Mouse (Mus musculus) cerebellum, postnatal 25 days (tissue): Measurements from ENCODE around the gene Snai3.

ENCODE experiments used
- DNase-seq, 2 experiments: peaks; one replicate each; pipeline ENCODE4 v3.0.0; 2021; ENCODE audit warnings: mixed read lengths in 2 of 2

Snai3 gene

DNA sequence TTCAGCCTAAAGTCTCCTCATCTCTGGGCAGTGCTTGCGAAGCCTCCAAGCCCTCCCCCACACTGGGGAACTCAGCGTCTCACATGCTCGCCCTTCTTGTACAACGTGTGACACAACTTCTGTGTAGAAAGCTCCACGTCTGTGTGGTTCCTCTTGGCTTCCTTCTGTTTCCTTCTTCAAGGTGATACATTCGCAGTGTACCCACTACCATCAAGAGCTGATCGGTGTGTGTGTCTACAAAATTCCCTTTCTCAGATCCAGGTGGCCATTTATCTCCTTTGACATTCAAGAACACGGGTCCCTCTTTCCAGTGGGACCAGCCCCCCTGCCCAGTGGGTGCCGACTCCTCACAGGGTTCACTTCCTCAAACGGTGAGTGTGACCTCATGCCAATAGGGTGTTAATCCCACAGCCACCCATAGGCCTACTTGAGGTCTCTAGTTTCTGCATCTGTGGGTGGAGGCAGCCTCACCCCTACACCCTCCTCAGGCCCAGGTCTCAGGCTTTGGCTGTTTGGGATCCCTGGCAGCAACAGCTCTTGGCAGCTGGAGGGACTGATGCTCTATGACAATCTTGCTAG lies 30.4 kb downstream of the Snai3 start:
- no peak for DNase-seq

DNA sequence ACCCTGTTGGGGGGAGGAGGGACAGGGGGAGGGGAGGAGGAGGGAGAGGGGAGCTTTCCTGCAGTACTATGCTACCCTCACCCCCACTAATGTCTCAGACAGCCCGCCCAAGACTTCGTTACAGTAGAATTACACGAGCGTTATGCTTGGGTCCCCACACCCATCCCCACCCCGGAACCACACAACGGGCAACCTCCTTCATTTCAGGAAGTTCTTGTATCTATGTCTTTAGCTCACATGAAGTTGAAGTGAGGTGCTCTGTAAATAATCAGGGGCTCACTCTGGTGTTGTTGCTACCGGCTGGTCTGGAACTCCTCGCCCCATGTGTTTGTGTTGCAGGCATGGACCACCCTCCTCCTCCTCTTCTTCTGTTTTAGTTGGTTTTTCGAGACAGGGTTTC lies 32.4 kb downstream of the Snai3 start:
- DNase-seq = no peak

DNA sequence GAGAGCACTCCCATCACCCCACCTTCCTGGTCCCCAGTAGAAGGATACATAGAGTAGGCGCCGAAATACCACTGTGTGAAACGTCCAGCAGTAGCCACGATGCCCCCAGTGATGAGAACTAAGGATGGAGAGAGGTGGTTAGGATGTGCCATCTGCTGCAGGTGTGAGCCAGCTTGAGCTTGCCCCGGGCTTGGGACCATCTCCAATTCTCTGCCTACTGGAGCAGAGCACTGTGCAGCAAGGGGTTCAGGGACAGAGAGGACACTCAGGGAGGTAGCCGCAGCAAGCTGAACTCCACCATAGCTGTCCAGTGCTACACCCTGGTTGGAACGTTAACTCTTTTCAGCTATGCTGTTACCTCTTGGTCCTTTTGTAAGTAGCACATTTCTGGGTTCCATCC lies 32.9 kb downstream of the Snai3 start:
- no peak for DNase-seq

DNA sequence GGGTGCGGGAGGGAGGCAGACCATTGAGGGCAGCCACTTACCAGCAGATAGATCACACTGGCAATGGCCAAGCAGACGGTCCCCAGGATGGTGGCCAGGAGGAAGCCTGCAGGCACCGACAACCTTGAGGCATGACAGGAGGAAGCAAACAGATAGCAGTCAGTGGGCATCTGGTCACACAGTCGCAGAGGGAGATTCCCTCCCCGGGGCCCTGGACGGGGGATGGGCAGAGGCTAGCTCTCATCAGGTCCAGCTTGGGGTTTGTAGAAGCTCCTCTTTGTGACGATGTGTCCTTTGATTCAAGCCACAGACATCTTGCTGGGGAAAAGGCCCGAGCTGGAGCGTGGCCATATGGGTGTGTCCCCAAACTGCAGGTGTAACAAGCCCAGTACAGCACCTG lies 34.4 kb downstream of the Snai3 start:
- no peak for DNase-seq

DNA sequence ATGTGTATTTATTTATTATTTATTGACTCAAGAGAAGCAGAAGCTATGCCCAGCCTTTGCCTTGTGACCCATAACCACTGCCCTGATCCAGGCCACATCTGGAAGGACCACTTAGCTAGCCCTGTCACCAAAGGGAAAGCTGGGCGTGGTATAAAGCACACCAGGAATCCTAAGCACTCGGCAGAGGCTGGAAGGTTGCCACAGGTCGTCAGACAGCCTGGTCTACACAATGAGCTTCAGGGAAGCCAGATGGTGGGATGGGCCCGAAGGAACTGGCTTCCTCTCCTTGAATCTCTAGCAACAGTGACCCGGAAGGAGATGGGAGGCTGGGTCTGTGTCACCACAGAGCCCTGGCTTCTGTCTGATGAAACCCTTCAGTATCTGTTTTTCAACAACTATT lies 36.9 kb downstream of the Snai3 start:
- peak in 1 of 2 experiments; percentile 44 for DNase-seq

DNA sequence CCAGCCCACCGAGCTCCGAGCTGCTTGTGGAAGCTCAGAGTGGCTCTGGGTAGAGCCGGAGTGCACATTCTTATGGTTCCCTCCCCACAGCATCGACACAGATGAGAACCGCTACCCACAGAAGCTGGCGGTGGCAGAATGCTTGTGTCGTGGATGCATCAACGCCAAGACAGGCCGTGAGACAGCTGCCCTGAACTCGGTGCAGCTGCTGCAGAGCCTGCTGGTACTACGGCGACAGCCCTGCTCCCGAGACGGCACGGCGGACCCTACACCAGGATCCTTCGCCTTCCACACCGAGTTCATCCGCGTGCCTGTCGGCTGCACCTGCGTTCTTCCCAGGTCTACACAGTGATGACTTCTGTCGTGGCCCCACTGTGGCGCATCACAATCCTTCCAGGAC lies 37.3 kb downstream of the Snai3 start:
- no peak for DNase-seq

DNA sequence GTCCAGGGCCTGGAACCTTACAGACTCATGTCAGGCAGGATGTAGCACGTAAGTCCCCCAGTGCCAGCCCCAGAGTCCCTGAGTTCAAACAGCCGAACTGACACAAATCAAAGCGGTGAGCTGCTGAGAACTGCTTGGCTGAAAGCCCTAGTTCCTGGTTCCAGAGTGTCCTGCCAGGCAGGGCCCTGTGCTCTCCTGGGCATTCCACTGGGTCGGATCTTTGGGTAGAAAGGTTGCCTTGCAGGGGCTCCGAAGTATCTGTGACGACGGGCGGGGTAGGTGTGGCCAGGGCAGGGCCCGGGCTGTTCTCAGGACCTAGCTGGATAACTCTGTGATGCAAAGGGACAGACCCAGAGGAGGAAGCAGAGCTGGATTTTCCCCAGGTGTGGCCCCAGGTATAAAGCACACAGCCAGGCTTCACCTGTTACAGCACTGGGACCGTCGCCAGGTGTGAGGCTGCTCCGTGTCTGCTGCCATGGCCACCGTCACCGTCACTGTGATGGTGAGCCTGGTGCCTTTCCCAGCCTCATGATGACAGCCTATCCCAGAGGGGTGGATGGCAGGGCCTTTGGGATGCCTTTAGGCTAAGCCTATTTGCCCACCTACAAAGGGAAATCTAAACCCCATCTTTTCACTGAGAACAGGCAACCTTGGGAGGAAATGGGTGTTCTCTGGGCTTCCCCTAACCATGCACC lies 39.0 kb downstream of the Snai3 start, which contains the start of gene Il17c:
TSS of gene Il17c (plus strand) at position 645 of the 695 bp plus-strand sequence.
- DNase-seq = peak; percentile 40 to 66

DNA sequence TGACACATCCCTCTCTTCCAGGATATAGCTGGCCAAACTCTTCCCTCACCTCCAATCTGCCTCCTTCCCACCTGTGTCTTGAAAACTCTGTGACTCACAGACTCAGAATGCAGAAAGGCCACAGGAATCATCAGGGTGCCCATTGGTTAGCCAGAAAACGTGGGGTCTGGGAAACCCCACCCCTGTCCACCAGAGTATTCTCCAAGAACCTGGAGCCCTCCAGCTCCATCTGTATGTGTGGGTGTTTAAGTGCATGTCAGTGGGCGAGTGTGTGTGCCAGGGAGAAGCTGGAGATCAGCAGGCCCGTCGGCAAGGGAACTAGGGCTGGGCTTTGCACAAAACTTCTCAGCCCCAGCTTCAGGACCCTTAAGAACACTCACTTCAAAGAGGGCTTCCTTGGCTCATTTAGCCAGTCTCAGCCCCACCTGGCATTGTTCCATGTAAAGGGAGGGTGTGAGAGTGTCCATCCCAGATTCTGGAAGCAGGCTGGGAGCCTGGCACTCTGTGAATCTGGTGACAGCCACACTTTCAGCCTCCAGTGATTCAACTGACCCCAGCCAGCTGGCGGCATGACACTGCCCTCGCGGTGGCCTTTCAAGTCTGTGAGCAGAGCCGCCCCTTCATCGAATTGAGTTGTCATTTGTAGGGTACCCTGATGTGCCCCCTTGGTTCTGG lies 40.5 kb downstream of the Snai3 start:
- peak in 1 of 2 experiments; percentile 53 for DNase-seq

DNA sequence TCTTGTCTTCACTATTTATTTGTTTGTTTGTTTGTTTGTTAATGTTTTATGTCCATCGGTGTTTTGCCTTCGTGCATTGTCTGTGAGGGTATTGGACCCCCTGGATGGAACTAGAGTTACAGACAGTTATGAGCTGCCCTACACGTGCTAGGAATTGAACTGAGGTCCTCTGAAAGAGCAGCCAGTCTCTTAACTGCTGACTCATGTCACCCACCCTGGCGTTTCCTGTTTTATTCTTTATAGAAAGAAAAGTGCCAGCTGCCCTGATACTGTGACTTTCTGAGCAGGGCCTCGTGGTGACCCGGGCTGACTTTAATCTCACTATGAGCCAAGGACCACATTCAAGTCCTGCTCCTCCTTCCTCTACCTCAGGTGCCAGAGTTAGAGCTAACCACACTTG lies 45.0 kb downstream of the Snai3 start:
- DNase-seq = no peak

DNA sequence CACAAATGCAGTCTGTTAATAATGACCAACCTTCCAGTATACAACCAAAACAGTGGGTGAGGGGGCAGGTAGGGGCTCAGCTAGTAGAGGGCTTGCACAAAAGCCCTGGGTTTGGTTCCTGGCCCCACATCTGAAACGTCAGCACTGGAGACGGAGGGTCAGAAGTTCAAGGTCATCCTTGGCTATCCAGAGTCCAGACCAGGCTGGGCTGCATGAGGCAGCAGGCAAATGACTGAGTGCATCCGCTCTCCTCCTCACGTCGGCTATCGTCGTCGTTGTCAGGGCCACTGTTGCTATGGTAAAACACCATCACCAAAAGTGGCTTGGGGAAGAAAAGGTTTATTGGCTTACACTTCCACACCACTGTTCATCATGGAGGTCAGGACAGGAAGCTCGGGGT lies 46.2 kb downstream of the Snai3 start:
- DNase-seq = no peak

DNA sequence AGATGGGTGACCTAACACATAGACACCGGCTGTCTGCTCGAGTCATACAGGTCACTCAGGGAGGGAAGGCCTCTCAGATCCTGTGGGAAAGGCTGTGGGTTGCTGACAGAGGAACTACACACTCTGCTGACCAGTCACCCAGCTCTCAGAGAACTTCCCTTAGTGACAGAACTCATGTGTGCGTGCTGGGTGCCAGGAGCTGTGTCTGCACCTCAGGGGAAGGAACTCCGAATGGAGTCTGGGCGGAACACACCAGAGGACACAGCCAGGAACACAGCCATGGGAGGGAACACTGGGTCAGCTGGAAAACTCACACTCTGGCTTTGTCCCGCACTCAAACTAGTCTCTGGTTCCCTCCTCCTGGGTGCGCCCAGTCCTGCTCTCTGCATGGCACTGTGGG lies 52.9 kb downstream of the Snai3 start:
- DNase-seq = no peak

DNA sequence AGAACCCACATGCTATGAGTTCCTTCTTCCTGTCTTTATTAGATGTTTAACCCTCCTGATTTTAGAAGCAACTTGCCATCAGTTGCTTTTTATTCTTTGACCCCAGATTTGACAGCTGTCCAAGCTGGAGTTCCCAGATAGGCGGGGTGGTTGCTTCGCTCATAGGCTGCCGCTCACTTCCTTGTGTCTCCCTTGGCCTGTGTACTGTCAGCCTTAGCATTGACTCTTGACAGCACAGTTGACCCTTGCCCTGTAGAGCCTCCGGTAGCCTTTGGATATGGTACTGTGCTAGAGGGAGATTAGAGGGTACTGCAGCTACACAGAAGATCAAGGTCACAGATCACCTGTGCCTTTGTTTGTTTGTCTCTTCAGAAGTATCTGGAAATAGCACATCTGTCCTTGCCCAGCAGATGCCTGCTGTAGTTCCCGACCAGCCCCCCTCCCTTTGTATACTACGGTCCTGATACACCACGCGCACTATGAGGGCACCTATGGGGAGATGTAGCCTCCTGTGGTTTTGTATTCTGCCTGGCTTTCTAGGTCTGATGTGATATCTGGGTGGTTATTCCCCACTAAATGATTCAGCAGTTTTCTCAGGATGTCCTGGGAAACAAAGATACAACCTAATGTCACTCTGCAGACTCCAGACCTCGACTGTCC lies 55.3 kb downstream of the Snai3 start:
- DNase-seq = no peak
